Mouse (Mus musculus) right cerebral cortex, postnatal 14 days (tissue): ENCODE measurements at regions not wholly inside any gene's neighbourhood (a gene's known extent, or its start where the extent isn't known, plus 50 kb on each side); places are given as distances from the start of the nearest gene placed in this dataset.
A peak's percentile ranks its signal among the peaks of the same experiment; 100 is the strongest.

Experiments
- DNase-seq: peaks from one replicate; pipeline ENCODE4 v3.0.0; 2022

GRCm38 (mm10) chr9:56547291-56547977 lies 129.0 kb downstream of the Hmg20a start:
- DNase-seq, result no peak

GRCm38 (mm10) chr9:56549774-56550173 lies 131.4 kb downstream of the Hmg20a start:
- no peak for DNase-seq

- DNase-seq, result no peak
These were observed 131.8 kb downstream of the Hmg20a start for GRCm38 (mm10) chr9:56550178-56550577.

DNA sequence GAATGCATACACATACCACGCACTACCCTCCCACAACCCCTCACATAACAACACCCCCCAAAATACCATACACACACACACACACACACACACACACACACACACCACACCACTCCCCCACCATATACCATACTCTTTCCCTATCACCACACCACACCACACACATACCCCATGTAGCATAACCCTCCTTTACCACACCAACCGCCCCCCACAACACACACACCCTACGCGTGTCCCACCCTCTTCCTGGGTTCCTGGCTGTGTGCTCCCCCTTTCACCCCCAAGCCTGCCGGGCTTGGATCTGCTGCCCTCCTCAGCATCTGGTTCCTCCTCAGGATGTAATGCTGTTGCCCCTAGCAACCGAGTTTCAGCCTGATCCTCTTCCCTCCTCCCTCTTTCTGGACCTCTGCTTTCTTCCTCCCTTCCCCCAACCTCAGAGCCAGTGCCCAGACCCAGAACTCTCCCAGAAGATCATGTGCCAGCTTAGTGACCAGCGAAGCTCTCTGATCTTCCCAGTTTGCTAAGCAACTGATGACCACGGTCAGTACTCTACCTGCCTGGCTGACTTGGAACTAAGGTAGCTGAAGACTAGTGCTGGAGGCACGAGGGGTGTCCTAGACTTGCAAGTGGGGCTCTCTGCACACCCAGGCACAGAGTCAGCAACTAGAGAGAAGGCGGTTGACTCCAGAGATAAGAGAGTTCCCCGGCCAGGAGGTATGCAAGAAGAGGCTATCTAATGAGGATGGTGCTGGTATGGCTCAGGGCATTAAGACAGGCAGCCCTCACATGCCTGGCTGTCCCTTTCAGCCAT lies 133.2 kb downstream of the Hmg20a start:
- no peak for DNase-seq

DNA sequence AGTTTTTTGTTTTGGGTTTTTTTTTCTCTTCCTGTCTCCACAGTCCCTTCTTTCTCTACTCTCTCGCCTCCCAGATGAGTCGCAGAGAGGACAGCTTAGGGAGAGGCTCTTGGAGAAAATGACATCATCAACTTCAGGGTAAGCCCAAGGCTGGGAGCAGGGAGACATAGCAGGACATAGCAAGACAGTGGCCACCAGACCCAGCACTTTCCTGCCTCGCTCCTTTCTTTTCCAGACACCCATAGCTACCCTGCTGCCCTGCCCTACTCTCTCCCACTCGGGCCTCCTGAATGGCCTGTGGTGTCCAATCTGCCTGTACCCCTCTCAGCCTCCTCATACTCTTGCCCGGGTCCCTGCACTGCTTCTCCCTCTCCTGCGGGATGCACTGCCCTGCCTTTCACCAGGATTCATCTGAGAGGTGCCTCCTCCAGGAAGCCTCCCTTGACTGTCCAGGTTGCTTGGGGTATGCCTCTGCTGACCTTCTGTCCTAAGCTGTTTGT lies 133.8 kb downstream of the Hmg20a start:
- no peak for DNase-seq

GRCm38 (mm10) chr9:56552766-56553165 lies 134.4 kb downstream of the Hmg20a start:
- DNase-seq, result peak; percentile 75

- DNase-seq, result no peak
These were observed 135.2 kb downstream of the Hmg20a start for GRCm38 (mm10) chr9:56553626-56554025.

- DNase-seq, result no peak
These were observed 135.7 kb downstream of the Hmg20a start for GRCm38 (mm10) chr9:56554096-56554495.

GRCm38 (mm10) chr9:56559618-56560144 lies 141.3 kb downstream of the Hmg20a start:
- DNase-seq, result no peak

DNA sequence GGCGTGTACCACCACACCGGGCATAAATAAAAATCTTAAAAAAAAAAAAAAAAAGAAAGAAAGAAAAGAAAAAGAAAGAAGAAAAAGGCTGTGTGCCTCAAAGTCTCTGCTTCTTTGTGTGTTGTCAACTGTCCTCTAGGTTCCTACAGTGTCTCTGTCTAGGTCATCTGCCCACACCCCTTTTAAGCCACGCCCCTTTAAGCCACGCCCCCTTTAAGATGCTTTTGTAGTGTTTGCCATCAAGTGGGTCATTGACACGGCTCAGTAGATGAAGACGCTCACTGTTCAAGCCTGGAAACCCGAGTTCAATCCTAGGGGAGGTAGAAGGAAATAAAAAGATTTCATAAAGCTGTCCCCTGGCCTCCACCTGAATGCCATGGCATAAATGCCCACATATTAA lies 144.0 kb downstream of the Hmg20a start:
- DNase-seq, result no peak

GRCm38 (mm10) chr9:56564048-56564737 lies 145.8 kb downstream of the Hmg20a start:
- no peak for DNase-seq
